Mouse (Mus musculus) heart, adult 2 months (tissue): ENCODE results near the gene Clrn1. TPM values are rescaled to one million over a fixed set of nuclear protein-coding genes. Genes with fewer than 3 reads are reported as not detected.

Experiments
- DNase-seq, 2 experiments: peaks; one replicate each; pipeline ENCODE4 v3.0.0; 2021
- H3K27ac ChIP-seq: fragments of 200-600 bp; 2 replicates; pipeline ENCODE4 v1.8.1; 2022
- H3K27me3 ChIP-seq: fragments of 200-500 bp; 2 replicates; pipeline ENCODE4 v1.6.1; 2012; ENCODE audit warnings: mild to moderate bottlenecking, low read length, inconsistent platforms, mixed read lengths; ENCODE audit not compliant: control insufficient read depth, insufficient read depth
- H3K36me3 ChIP-seq: fragments of 200-500 bp; 2 replicates; pipeline ENCODE4 v1.6.1; 2012; ENCODE audit warnings: low read length, inconsistent platforms; ENCODE audit not compliant: control insufficient read depth, insufficient read depth
- H3K4me1 ChIP-seq: fragments of 200-500 bp; 2 replicates; pipeline ENCODE4 v1.6.1; 2011; ENCODE audit warnings: low read length; ENCODE audit not compliant: control insufficient read depth, insufficient read depth
- H3K4me3 ChIP-seq: fragments of 200-600 bp; 2 replicates; pipeline ENCODE4 v1.8.1; 2022
- H3K79me2 ChIP-seq: fragments of 200-500 bp; replicated peaks from 2 replicates; pipeline ENCODE4 v1.6.1; 2012; ENCODE audit warnings: mild to moderate bottlenecking, inconsistent platforms, low read length, moderate library complexity, mixed read lengths; ENCODE audit not compliant: control insufficient read depth, insufficient read depth
- H3K9ac ChIP-seq: fragments of 200-500 bp; 2 replicates; pipeline ENCODE4 v1.6.1; 2012; ENCODE audit warnings: low read depth, mild to moderate bottlenecking, control low read depth, inconsistent platforms, low read length, mixed read lengths
- CTCF ChIP-seq: fragments of 200-600 bp; IDR thresholded peaks from 2 replicates; pipeline ENCODE4 v1.8.1; 2022; ENCODE audit warnings: antibody characterized with exemption, mild to moderate bottlenecking, moderate library complexity
- EP300 ChIP-seq: fragments of 200-500 bp; IDR thresholded peaks from 2 replicates; pipeline ENCODE4 v1.6.1; 2011; ENCODE audit warnings: low read depth, low read length, control low read depth; ENCODE audit not compliant: insufficient read depth
- POLR2A ChIP-seq: fragments of 200-500 bp; IDR thresholded peaks from 2 replicates; pipeline ENCODE4 v1.6.1; 2011; ENCODE audit warnings: mild to moderate bottlenecking, low read depth, low read length, control low read depth; ENCODE audit not compliant: insufficient read depth
- WGBS: fragments of 180-500 bp; shearing (Covaris S2); methylation state at CpG from one replicate; pipeline ENCODE4 v1.1.7; 2018; 5-methylcytosine and 5-hydroxymethylcytosine counted together
- intact Hi-C: fragments of 180-260 bp; cut with DNase I; formaldehyde crosslinking; loops from one replicate; pipeline ENCODE4 v1.15.1; 2025
- polyA plus RNA-seq: library from polyadenylated mRNA; depleted of rRNA; stranded (reverse); fragments of >200 nt; gene quantifications from 2 replicates; pipeline ENCODE4 v1.2.3, GENCODE M21; 2012
- total RNA-seq, 2 experiments: library from RNA; stranded (reverse); gene quantifications; 2 replicates each; pipeline ENCODE4 v1.2.3; 2021

Gene Clrn1
- total and polyA plus RNA-seq, 3 experiments: not detected

- no peak overlapping the region for H3K4me3 ChIP-seq
- WGBS: 62% methylated on average over 2 of the region's 2 CpGs
- no peaks in the 10 kb centered on the region for H3K79me2 ChIP-seq
- DNase-seq: no peak
- no peaks in the 10 kb centered on the region for H3K4me1 ChIP-seq
- H3K27ac ChIP-seq: no peak overlapping the region
- H3K36me3 ChIP-seq: no peaks in the 10 kb centered on the region
- TF ChIP-seq POLR2A (no peak), CTCF (no peak), EP300 (no peak)
- H3K27me3 ChIP-seq: no peaks in the 10 kb centered on the region
- intact Hi-C loops: no loop called here
- no peak overlapping the region for H3K9ac ChIP-seq
Observed at GRCm38 (mm10) chr3:58862976-58863375, 22.2 kb downstream of the Clrn1 start.

- no peaks in the 10 kb centered on the region; the same call in 1 of the 2 replicates for H3K4me1 ChIP-seq
- H3K36me3 ChIP-seq: no peaks in the 10 kb centered on the region
- H3K27ac ChIP-seq: no peak overlapping the region
- no peaks in the 10 kb centered on the region for H3K27me3 ChIP-seq
- no peak for DNase-seq
- no peaks in the 10 kb centered on the region for H3K79me2 ChIP-seq
- intact Hi-C loops: no loop called here
- peak; percentile 48 for TF ChIP-seq CTCF
- TF ChIP-seq EP300: no peak
- no peak overlapping the region for H3K4me3 ChIP-seq
- H3K9ac ChIP-seq: no peak overlapping the region
- 24% methylated on average over 1 of the region's 1 CpGs for WGBS
Observed at GRCm38 (mm10) chr3:58843415-58843814, 41.7 kb downstream of the Clrn1 start.

DNA sequence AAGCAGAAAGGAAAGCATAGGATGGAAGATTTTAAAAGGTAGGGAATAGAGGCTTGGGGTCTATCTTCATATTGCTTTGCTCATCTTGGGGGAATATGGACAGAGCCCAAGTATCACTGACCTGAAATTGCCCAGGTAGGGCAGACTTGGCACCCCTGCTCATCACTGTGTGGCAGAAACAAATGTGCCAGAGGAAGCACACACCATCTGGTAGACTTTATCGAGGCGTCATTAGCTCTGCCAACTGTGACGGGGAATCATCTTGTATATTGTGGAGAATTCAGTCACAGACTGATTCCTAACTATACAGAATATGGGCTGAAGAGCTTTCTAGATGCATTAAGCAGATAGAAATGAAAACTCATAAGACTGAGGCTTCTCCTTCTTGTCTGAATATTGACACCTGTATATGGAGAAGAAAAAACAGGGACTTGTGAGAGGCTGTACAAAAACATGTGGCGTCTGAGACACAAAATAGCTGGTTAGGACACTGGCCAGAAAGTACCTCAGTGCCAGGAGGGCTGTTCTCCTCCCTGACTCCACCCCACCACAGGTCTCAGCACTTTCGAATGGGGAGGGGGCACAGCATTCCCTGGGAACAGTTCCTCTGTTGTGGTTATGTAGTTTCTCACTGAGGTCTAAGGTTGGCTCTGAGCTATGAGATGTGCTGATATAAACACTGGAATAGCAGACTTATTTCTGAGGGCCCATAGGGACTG lies 51.5 kb downstream of the Clrn1 start:
- Histone ChIP-seq H3K4me3 (no peak overlapping the region), H3K79me2 (no peaks in the 10 kb centered on the region), H3K36me3 (no peaks in the 10 kb centered on the region), H3K4me1 (no peaks in the 10 kb centered on the region), H3K27me3 (no peaks in the 10 kb centered on the region), H3K27ac (no peak overlapping the region), H3K9ac (no peak overlapping the region)
- no peak for TF ChIP-seq EP300
- no peak for TF ChIP-seq POLR2A
- no peak for TF ChIP-seq CTCF
- DNase-seq: no peak
- 78% methylated on average over 5 of the region's 5 CpGs for WGBS
- intact Hi-C loops: no loop called here

GRCm38 (mm10) chr3:58832888-58833287 lies 52.3 kb downstream of the Clrn1 start:
- no peaks in the 10 kb centered on the region for H3K27me3 ChIP-seq
- no peak overlapping the region for H3K4me3 ChIP-seq
- TF ChIP-seq CTCF: no peak
- TF ChIP-seq POLR2A: no peak
- no peak for TF ChIP-seq EP300
- 78% methylated on average over 2 of the region's 2 CpGs for WGBS
- intact Hi-C loops: no loop called here
- no peak overlapping the region for H3K9ac ChIP-seq
- no peak overlapping the region for H3K27ac ChIP-seq
- no peak for DNase-seq
- H3K36me3 ChIP-seq: no peaks in the 10 kb centered on the region
- no peaks in the 10 kb centered on the region for H3K79me2 ChIP-seq
- no peaks in the 10 kb centered on the region for H3K4me1 ChIP-seq

- H3K27me3 ChIP-seq: no peaks in the 10 kb centered on the region
Observed at GRCm38 (mm10) chr3:58831586-58831985, 53.6 kb downstream of the Clrn1 start.

DNA sequence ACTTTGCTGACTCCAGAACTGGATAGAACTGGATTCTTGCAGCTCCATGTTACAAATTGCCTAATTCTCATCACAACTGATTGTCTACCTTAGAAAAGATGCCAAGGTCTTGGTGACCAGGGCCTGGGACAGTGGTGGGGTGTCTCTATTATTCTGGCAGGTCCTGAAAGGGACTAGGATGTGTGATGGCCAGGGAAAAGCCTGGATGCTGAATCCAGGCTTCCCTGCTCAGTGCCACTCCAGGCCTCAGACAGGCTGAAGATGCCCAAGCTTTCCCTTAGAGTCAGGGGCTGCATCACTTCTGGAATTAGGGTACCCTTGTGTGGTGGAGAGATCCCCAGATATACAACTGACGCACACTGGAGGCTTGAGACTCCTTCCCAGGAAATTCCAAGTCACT lies 55.2 kb downstream of the Clrn1 start:
- H3K4me1 ChIP-seq: no peaks in the 10 kb centered on the region
- intact Hi-C loops: no loop called here
- no peak overlapping the region for H3K27ac ChIP-seq
- 76% methylated on average over 1 of the region's 1 CpGs for WGBS
- H3K9ac ChIP-seq: no peak overlapping the region
- DNase-seq: no peak
- no peak overlapping the region for H3K4me3 ChIP-seq
- TF ChIP-seq CTCF: no peak
- no peak for TF ChIP-seq EP300
- TF ChIP-seq POLR2A: no peak
- no peaks in the 10 kb centered on the region for H3K27me3 ChIP-seq
- no peaks in the 10 kb centered on the region for H3K79me2 ChIP-seq
- no peaks in the 10 kb centered on the region for H3K36me3 ChIP-seq

More at GRCm38 (mm10) chr3:58831586-58831985, 53.6 kb downstream of the Clrn1 start:
- 77% methylated on average over 5 of the region's 5 CpGs for WGBS
- TF ChIP-seq EP300: no peak
- TF ChIP-seq POLR2A: no peak
- no peak for TF ChIP-seq CTCF
- intact Hi-C loops: no loop called here
- H3K9ac ChIP-seq: no peak overlapping the region
- no peak overlapping the region for H3K4me3 ChIP-seq
- DNase-seq: no peak
- no peak overlapping the region for H3K27ac ChIP-seq
- no peaks in the 10 kb centered on the region for H3K4me1 ChIP-seq
- H3K79me2 ChIP-seq: no peaks in the 10 kb centered on the region
- no peaks in the 10 kb centered on the region for H3K36me3 ChIP-seq
